Mouse (Mus musculus) intestine, postnatal 0 days (tissue): Measurements from ENCODE around the gene Rasl11b. TPM values are rescaled to one million over a fixed set of nuclear protein-coding genes. Genes with fewer than 3 reads are reported as not detected.

Source experiments
- ATAC-seq: fragments of 200-750 bp; cut with Nextera tagmentation; 2 replicates; pipeline ENCODE4 v1.8.0; 2017; ENCODE audit warnings: mild to moderate bottlenecking, moderate TSS enrichment, moderate library complexity
- H3K27ac ChIP-seq: fragments of 300-500 bp; sonication (generic); 2 replicates; pipeline ENCODE4 v1.5.1; 2014; ENCODE audit warnings: mild to moderate bottlenecking, low read depth, low read length, moderate library complexity
- H3K27me3 ChIP-seq: fragments of 300-500 bp; sonication (generic); replicated peaks from 2 replicates; pipeline ENCODE4 v1.6.1; 2014; ENCODE audit warnings: low read length, mixed read lengths; ENCODE audit not compliant: control insufficient read depth, insufficient read depth
- H3K36me3 ChIP-seq: fragments of 300-500 bp; sonication (generic); 2 replicates; pipeline ENCODE4 v1.6.1; 2014; ENCODE audit warnings: mild to moderate bottlenecking, moderate library complexity; ENCODE audit not compliant: control insufficient read depth, insufficient read depth
- H3K4me1 ChIP-seq: fragments of 300-500 bp; sonication (generic); replicated peaks from 2 replicates; pipeline ENCODE4 v1.6.1; 2014; ENCODE audit warnings: antibody characterized with exemption, low read length, mixed read lengths; ENCODE audit not compliant: control insufficient read depth, insufficient read depth
- H3K4me2 ChIP-seq: fragments of 300-500 bp; sonication (generic); replicated peaks from 2 replicates; pipeline ENCODE4 v1.6.1; 2014; ENCODE audit warnings: low read depth, mild to moderate bottlenecking, moderate library complexity
- H3K4me3 ChIP-seq: fragments of 300-500 bp; sonication (generic); 2 replicates; pipeline ENCODE4 v1.5.1; 2014; ENCODE audit warnings: low read depth, low read length
- H3K9ac ChIP-seq: fragments of 300-500 bp; sonication (generic); 2 replicates; pipeline ENCODE4 v1.6.1; 2014; ENCODE audit warnings: mild to moderate bottlenecking, low read depth, low read length
- H3K9me3 ChIP-seq: fragments of 300-500 bp; sonication (generic); 2 replicates; pipeline ENCODE4 v1.6.1; 2016; ENCODE audit warnings: mixed run types; ENCODE audit not compliant: control insufficient read depth
- CTCF ChIP-seq: sonication (generic); IDR thresholded peaks from 2 replicates; pipeline ENCODE4 v1.5.1; 2016; ENCODE audit warnings: low read depth, mild to moderate bottlenecking, control low read depth, antibody characterized with exemption, moderate library complexity
- WGBS: fragments of 180-500 bp; shearing (Covaris S2); extraction: QIAGEN DNeasy Blood & Tissue Kit; methylation state at CpG from one replicate; pipeline ENCODE4 v1.1.7; 2014; 5-methylcytosine and 5-hydroxymethylcytosine counted together
- polyA plus RNA-seq: library from polyadenylated mRNA; unstranded; fragments of >200 nt; fragmentation: Nextera tagmentation; extraction: Ambion mirVana; gene quantifications from 2 replicates; pipeline ENCODE4 v1.2.1, GENCODE M21; 2015

Rasl11b gene
- polyA plus RNA-seq, 1 experiment from 2014 or later, result 19.4 TPM

GRCm38 (mm10) chr5:74211346-74211745, 16.3 kb downstream of the Rasl11b start:
- no peak for ATAC-seq
- Histone ChIP-seq H3K4me3 (no peak overlapping the region), H3K9ac (no peak overlapping the region), H3K27ac (no peak overlapping the region), H3K4me1 (0 out of 2 replicates have a peak, but pooled peaks cover 2% of the 10 kb centered on the region), H3K36me3 (no peaks in the 10 kb centered on the region), H3K4me2 (no peak overlapping the region), H3K27me3 (no peaks in the 10 kb centered on the region), H3K9me3 (no peaks in the 10 kb centered on the region)
- WGBS, result 72% methylated on average over 11 of the region's 11 CpGs
- TF ChIP-seq CTCF, result no peak

GRCm38 (mm10) chr5:74214501-74215110, 19.5 kb downstream of the Rasl11b start:
- 40% methylated on average over 7 of the region's 7 CpGs for WGBS
- Histone ChIP-seq H3K4me3 (no peak overlapping the region), H3K9me3 (no peaks in the 10 kb centered on the region), H3K27ac (no peak overlapping the region), H3K27me3 (no peaks in the 10 kb centered on the region), H3K9ac (no peak overlapping the region), H3K36me3 (no peaks in the 10 kb centered on the region), H3K4me1 (no peaks in the 10 kb centered on the region; the same call in 1 of the 2 replicates), H3K4me2 (no peak overlapping the region)
- no peak for TF ChIP-seq CTCF
- ATAC-seq, result no peak

GRCm38 (mm10) chr5:74215125-74215524, 20.0 kb downstream of the Rasl11b start:
- H3K4me1 ChIP-seq, result no peaks in the 10 kb centered on the region; the same call in 1 of the 2 replicates
- WGBS, result 55% methylated on average over 4 of the region's 4 CpGs
- H3K4me2 ChIP-seq, result no peak overlapping the region
- no peak for TF ChIP-seq CTCF
- no peak for ATAC-seq
- H3K27ac ChIP-seq, result no peak overlapping the region
- H3K4me3 ChIP-seq, result no peak overlapping the region
- no peaks in the 10 kb centered on the region for H3K36me3 ChIP-seq
- H3K9me3 ChIP-seq, result no peaks in the 10 kb centered on the region
- H3K9ac ChIP-seq, result no peak overlapping the region
- no peaks in the 10 kb centered on the region for H3K27me3 ChIP-seq

GRCm38 (mm10) chr5:74218524-74218923, 23.4 kb downstream of the Rasl11b start:
- no peak for ATAC-seq
- WGBS, result 74% methylated on average over 4 of the region's 4 CpGs
- no peak overlapping the region for H3K27ac ChIP-seq
- H3K4me2 ChIP-seq, result no peak overlapping the region
- TF ChIP-seq CTCF, result no peak
- H3K27me3 ChIP-seq, result no peaks in the 10 kb centered on the region
- no peaks in the 10 kb centered on the region for H3K36me3 ChIP-seq
- no peak overlapping the region for H3K9ac ChIP-seq
- H3K9me3 ChIP-seq, result no peaks in the 10 kb centered on the region
- H3K4me3 ChIP-seq, result no peak overlapping the region
- H3K4me1 ChIP-seq, result no peaks in the 10 kb centered on the region; the same call in 1 of the 2 replicates

- no peak for ATAC-seq
- H3K4me3 ChIP-seq, result no peak overlapping the region
- no peaks in the 10 kb centered on the region for H3K9me3 ChIP-seq
- no peak overlapping the region for H3K9ac ChIP-seq
- no peak overlapping the region for H3K27ac ChIP-seq
- H3K4me2 ChIP-seq, result no peak overlapping the region
- H3K27me3 ChIP-seq, result no peaks in the 10 kb centered on the region
- 87% methylated on average over 4 of the region's 4 CpGs for WGBS
- no peaks in the 10 kb centered on the region; the same call in 1 of the 2 replicates for H3K4me1 ChIP-seq
- no peaks in the 10 kb centered on the region for H3K36me3 ChIP-seq
- TF ChIP-seq CTCF, result no peak
These were observed 27.5 kb downstream of the Rasl11b start for GRCm38 (mm10) chr5:74222626-74223025.

GRCm38 (mm10) chr5:74224480-74224879, 29.4 kb downstream of the Rasl11b start:
- Histone ChIP-seq H3K9ac (no peak overlapping the region), H3K4me3 (no peak overlapping the region), H3K4me2 (no peak overlapping the region), H3K27ac (no peak overlapping the region), H3K36me3 (no peaks in the 10 kb centered on the region), H3K4me1 (no peaks in the 10 kb centered on the region), H3K9me3 (no peaks in the 10 kb centered on the region), H3K27me3 (no peaks in the 10 kb centered on the region)
- ATAC-seq, result no peak
- 68% methylated on average over 6 of the region's 6 CpGs for WGBS
- TF ChIP-seq CTCF, result no peak
